Comparison of ENCODE assay signal across 8 mouse cellular contexts in genomic region chrX:14628267-14628901, GRCm38 (mm10).
DNase-seq lines count a peak whose midpoint lies in the region; ATAC-seq lines count a peak whose summit lies in the region.

No protein-coding gene starts in this region.

- no peaks in the 10 kb centered on the region for H3K36me3 ChIP-seq in embryonic facial prominence, embryonic 10.5 days (replicated peaks)
- no peaks in the 10 kb centered on the region for H3K36me3 ChIP-seq in neural tube, embryonic 14.5 days (ENCODE audit: control insufficient read depth, insufficient read depth, low read length)

- H3K9ac ChIP-seq in neural tube, embryonic 14.5 days (replicated peaks; ENCODE audit: low read depth, low read length): no peak overlapping the region

- H3K4me2 ChIP-seq in neural tube, embryonic 14.5 days (ENCODE audit: low read depth, low read length): no peak overlapping the region

- 0 out of 2 replicates have a peak, but pooled peaks cover 3% of the 10 kb centered on the region for H3K4me1 ChIP-seq in embryonic facial prominence, embryonic 10.5 days
- H3K4me1 ChIP-seq in neural tube, embryonic 14.5 days (ENCODE audit: control insufficient read depth, insufficient read depth, low read length): no peaks in the 10 kb centered on the region

- no peak overlapping the region for H3K4me3 ChIP-seq in embryonic facial prominence, embryonic 10.5 days
- H3K4me3 ChIP-seq in neural tube, embryonic 14.5 days (ENCODE audit: low read depth, low read length): no peak overlapping the region

- H3K27ac ChIP-seq in embryonic facial prominence, embryonic 10.5 days (replicated peaks): no peak overlapping the region
- H3K27ac ChIP-seq in neural tube, embryonic 14.5 days (ENCODE audit: low read depth, low read length): no peak overlapping the region

- ATAC-seq in neural tube, embryonic 14.5 days (ENCODE audit: low read depth): peak; percentile 54; the same call in 1 of the 2 replicates
- ATAC-seq in inflammation-experienced regulatory T-cells, adult 6 months: no peak

- H3K27me3 ChIP-seq in embryonic facial prominence, embryonic 10.5 days (replicated peaks; ENCODE audit: low read depth, poor library complexity, severe bottlenecking): no peaks in the 10 kb centered on the region
- H3K27me3 ChIP-seq in neural tube, embryonic 14.5 days (ENCODE audit: control insufficient read depth, insufficient read depth, low read length): no peaks in the 10 kb centered on the region

- WGBS in embryonic facial prominence, embryonic 10.5 days: 28% methylated on average over 10 of the region's 10 CpGs
- WGBS in neural tube, embryonic 14.5 days: 53% methylated on average over 10 of the region's 10 CpGs

- intact Hi-C loops in heart, postnatal 25 days (cut with DNase I): loop anchor here (5.0 kb wide), 1 partner anchor 36 kb away; no protein-coding TSS in a partner anchor

- H3K9me3 ChIP-seq in embryonic facial prominence, embryonic 10.5 days: no peaks in the 10 kb centered on the region
- H3K9me3 ChIP-seq in neural tube, embryonic 14.5 days (ENCODE audit: control insufficient read depth, low read length): no peaks in the 10 kb centered on the region

- DNase-seq in cerebellum, postnatal 10 days: peak; percentile 34 to 52
- DNase-seq in cerebellum, adult 11 months: no peak
- DNase-seq in 3T3-L1 (ENCODE audit: low read depth, low spot score) (peak; percentile 27), liver (peak; percentile 13)
- peak; percentile 45 for DNase-seq in embryonic facial prominence, embryonic 10.5 days (ENCODE audit: low spot score)
- DNase-seq in heart, postnatal 25 days (ENCODE audit: low spot score): peak; percentile 2
